Mouse (Mus musculus) thymus, adult 2 months (tissue): ENCODE measurements around the gene Tex19.2.

Experiments used
- CTCF ChIP-seq: fragments of 200-500 bp; IDR thresholded peaks from 2 replicates; pipeline ENCODE4 v1.5.1; 2012; ENCODE audit warnings: mild to moderate bottlenecking, control low read depth, low read length, moderate library complexity, borderline replicate concordance; ENCODE audit not compliant: control insufficient read depth, poor library complexity, insufficient read depth; ENCODE audit errors: extremely low read depth
- POLR2A ChIP-seq: fragments of 200-500 bp; IDR thresholded peaks from 2 replicates; pipeline ENCODE4 v1.6.1; 2012; ENCODE audit warnings: mild to moderate bottlenecking, low read length, control low read depth, moderate library complexity; ENCODE audit not compliant: control insufficient read depth, poor library complexity, insufficient read depth; ENCODE audit errors: extremely low read depth

DNA sequence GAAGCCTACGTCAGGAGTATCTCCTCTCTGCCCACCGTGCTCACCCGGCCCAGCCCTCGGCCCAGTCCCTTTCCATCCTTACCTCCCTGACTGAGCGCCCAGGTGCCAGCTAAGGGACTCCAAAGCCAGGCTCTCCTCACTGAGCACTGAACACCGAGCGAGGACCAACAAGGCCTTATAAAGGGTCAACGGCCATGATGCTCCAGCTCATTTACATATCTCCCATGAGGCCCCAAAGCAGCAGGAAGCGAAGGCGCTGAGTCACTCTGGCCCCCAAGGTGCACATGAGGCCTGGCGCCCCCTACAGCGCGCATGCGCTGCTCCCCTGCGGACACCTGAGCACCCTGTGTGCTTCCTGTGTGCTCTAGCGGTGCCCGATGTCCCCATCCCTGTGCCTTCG lies 371 bp downstream of the Tex19.2 start:
- TF ChIP-seq CTCF = no peak
- TF ChIP-seq POLR2A = no peak
